Mouse (Mus musculus): ENCODE measurements around the gene Slc25a54.

- TF ChIP-seq CTCF (IDR thresholded peaks at IDR 0.05; ENCODE audit: low read depth, low read length) (no peak), POLR2A (IDR thresholded peaks at IDR 0.05; ENCODE audit: borderline replicate concordance, low read depth, low read length) (no peak)
Observed at GRCm38 (mm10) chr3:109084418-109084817, 4.1 kb downstream of the Slc25a54 start.

Data from bone marrow macrophage, adult 2 months (primary cell).